Mouse (Mus musculus) forebrain, embryonic 11.5 days (tissue): Measurements from ENCODE around the gene Grik3. TPM values are rescaled to one million over a fixed set of nuclear protein-coding genes. Genes with fewer than 3 reads are reported as not detected.

Source experiments
- ATAC-seq: fragments of 200-750 bp; cut with Nextera tagmentation; replicated peaks from 2 replicates; pipeline ENCODE4 v1.8.0; 2017; ENCODE audit warnings: moderate TSS enrichment; ENCODE audit not compliant: low FRiP score
- DNase-seq: peaks from one replicate; pipeline ENCODE4 v3.0.0-alpha.2; 2017; ENCODE audit warnings: low spot score
- H3K27ac ChIP-seq: fragments of 300-500 bp; sonication (generic); 2 replicates; pipeline ENCODE4 v1.5.1; 2014; ENCODE audit warnings: low read depth, low read length
- H3K27me3 ChIP-seq: fragments of 300-500 bp; sonication (generic); 2 replicates; pipeline ENCODE4 v1.6.1; 2014; ENCODE audit warnings: mild to moderate bottlenecking, low read length, mixed read lengths; ENCODE audit not compliant: control insufficient read depth, insufficient read depth
- H3K36me3 ChIP-seq: fragments of 300-500 bp; sonication (generic); 2 replicates; pipeline ENCODE4 v1.6.1; 2014; ENCODE audit warnings: mild to moderate bottlenecking, low read length, moderate library complexity, mixed read lengths; ENCODE audit not compliant: control insufficient read depth, insufficient read depth
- H3K4me1 ChIP-seq: fragments of 300-500 bp; sonication (generic); replicated peaks from 2 replicates; pipeline ENCODE4 v1.6.1; 2014; ENCODE audit warnings: low read length, mixed read lengths; ENCODE audit not compliant: control insufficient read depth, insufficient read depth
- H3K4me2 ChIP-seq: fragments of 300-500 bp; sonication (generic); 2 replicates; pipeline ENCODE4 v1.6.1; 2014; ENCODE audit warnings: low read depth, mild to moderate bottlenecking, low read length, moderate library complexity, mixed read lengths; ENCODE audit not compliant: severe bottlenecking
- H3K4me3 ChIP-seq: fragments of 300-500 bp; sonication (generic); 2 replicates; pipeline ENCODE4 v1.5.1; 2014; ENCODE audit warnings: low read depth, low read length
- H3K9ac ChIP-seq: fragments of 300-500 bp; sonication (generic); 2 replicates; pipeline ENCODE4 v1.6.1; 2014; ENCODE audit warnings: low read length
- H3K9me3 ChIP-seq: fragments of 300-500 bp; sonication (generic); 2 replicates; pipeline ENCODE4 v1.6.1; 2016; ENCODE audit warnings: low read length, mixed read lengths; ENCODE audit not compliant: control insufficient read depth
- WGBS: fragments of 180-500 bp; shearing (Covaris S2); extraction: QIAGEN DNeasy Blood & Tissue Kit; methylation state at CpG from one replicate; pipeline ENCODE4 v1.1.7; 2014; 5-methylcytosine and 5-hydroxymethylcytosine counted together
- polyA plus RNA-seq: library from polyadenylated mRNA; unstranded; fragments of >200 nt; fragmentation: Nextera tagmentation; extraction: Ambion mirVana; gene quantifications from 2 replicates; pipeline ENCODE4 v1.2.1, GENCODE M21; 2014

Gene Grik3
- polyA plus RNA-seq, 1 experiment from 2014 or later, result 2.0 TPM

DNA sequence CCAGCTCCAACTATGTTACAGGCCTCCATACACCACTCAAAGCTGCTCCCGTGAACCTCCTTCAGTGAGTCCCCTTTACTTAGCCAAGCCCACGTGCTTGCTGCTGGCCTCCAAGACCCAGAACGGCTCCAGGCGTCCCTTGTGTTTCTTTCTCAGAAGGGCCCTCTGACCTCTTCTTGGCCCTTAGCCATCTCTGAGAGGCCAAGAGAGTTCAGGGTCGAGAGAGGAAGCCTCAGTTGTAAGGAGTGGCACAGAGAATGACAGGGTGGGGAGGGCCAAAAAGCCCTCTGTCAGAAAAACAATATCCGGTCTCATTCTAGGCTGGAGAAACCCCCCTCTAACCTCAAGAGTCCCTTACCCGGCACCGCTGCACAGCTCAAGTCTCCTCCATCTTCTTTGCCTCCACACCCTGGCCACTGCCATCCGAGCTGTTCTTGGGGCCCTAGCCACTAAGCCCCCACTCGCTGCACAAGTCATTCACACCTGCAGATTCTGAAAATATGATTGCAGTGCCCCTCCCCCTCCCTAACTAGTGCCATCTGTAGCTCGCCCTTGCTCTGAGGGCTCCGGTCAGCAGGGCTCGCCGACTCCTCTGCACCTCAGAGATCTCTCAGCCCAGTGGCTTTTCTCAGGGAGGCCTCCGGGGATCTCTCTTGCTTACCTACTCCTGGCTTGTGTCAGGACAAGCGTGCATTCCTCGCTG lies 73.7 kb downstream of the Grik3 start:
- H3K9me3 ChIP-seq, result no peaks in the 10 kb centered on the region
- 63% methylated on average over 17 of the region's 17 CpGs for WGBS
- DNase-seq, result no peak
- no peaks in the 10 kb centered on the region for H3K27me3 ChIP-seq
- H3K9ac ChIP-seq, result no peak overlapping the region
- peaks cover 14% of the 10 kb centered on the region; the same call in 1 of the 2 replicates for H3K4me1 ChIP-seq
- ATAC-seq, result no peak
- no peak overlapping the region for H3K4me3 ChIP-seq
- no peak overlapping the region for H3K27ac ChIP-seq
- H3K36me3 ChIP-seq, result no peaks in the 10 kb centered on the region
- no peak overlapping the region for H3K4me2 ChIP-seq

DNA sequence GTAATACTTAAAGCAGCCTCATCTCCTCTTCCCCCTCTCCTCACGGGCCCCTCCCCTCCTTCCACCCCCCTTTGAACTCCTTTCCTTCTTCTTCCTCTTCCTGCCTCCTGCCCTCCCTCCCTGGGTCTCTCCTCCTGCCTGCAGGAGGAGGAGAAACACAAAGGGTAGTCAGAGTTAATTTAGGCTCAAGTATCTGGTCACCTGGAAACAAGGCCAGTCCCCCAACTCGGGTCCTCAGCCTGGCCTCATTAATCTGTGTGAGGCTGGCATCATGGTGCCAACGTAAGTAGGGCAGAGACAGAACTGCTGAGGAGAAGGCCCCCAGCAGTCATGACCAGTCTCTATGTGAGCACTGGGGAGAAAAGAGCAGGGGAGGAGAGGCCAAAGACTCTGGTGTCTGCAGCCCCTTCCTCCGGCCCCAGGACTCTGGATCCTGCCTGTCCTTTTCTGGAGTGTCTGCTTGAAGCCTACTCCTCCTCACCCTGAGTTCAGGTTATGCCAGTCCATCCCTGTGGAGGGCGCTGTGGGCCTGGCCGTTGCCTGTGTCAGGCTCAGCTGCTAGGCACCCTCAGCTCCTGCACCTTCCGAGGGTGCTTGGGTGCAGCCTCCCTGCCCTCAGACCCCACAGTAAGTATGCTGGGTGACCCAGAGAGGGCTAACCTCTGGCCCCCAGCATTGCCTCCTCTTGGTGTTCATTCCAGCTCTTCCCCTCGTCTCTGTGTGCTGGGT lies 75.4 kb downstream of the Grik3 start:
- ATAC-seq, result no peak
- H3K27ac ChIP-seq, result no peak overlapping the region

DNA sequence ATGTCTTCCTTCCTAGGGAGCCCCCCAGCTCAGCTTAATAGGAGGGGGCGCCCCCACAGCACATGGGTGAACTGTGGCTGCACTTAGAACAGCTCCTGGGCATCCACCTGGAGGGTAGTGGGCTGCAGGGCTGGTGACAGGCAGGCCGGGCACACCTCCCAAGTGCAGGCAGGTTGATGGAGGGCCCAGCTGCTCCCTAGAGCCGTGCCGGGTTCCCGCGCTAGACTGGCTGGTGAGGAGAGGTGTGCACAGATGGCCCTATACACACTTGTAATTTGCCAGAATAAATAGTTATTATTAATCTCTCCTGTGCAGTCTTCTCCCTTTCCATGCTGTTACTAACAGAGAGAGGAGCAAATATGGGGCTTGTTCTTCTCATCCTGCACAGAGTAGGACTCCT lies 77.7 kb downstream of the Grik3 start:
- 91% methylated on average over 6 of the region's 6 CpGs for WGBS
- Histone ChIP-seq H3K4me1 (peaks cover 20% of the 10 kb centered on the region), H3K27me3 (no peaks in the 10 kb centered on the region)

More for the DNA sequence above, 75.4 kb downstream of the Grik3 start:
- DNase-seq, result no peak
- Histone ChIP-seq H3K4me1 (peaks cover 11% of the 10 kb centered on the region; the same call in 1 of the 2 replicates), H3K4me3 (no peak overlapping the region), H3K9ac (no peak overlapping the region), H3K36me3 (no peaks in the 10 kb centered on the region), H3K9me3 (no peaks in the 10 kb centered on the region), H3K27me3 (no peaks in the 10 kb centered on the region), H3K4me2 (no peak overlapping the region)
- 52% methylated on average over 8 of the region's 8 CpGs for WGBS

DNA sequence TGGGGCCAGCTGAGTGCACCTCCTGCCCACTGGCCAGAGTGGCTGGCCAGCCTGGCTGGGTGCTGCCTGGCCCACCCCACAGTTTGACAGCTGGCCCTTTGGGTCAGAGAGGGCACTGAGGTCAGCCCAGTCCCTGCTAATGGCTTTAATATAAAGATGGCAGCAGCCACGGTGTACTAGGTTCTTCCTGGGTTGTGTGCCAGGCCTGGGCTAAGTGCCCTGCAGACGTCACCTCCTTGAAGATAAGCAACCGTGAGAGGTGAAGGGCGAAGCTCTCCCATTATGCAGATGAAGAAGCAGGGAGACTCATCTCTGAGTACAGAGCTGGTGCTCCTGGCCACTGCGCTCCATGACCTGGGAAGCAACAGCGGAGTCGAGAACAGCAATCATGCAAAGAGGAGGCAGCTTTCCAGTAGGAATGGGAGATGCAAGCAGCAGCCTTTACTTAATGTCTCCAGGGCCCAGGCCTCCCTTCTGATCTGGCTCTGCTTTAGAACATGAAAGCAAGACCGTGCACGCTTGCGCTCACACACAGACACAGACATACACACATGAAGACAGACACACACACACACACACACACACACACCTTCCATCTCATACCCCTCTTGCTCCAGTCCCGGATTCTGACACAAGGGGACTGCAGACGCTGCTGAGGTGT lies 81.3 kb downstream of the Grik3 start:
- no peak overlapping the region for H3K27ac ChIP-seq
- 33% methylated on average over 12 of the region's 12 CpGs for WGBS
- DNase-seq, result no peak
- no peak overlapping the region for H3K4me3 ChIP-seq
- ATAC-seq, result no peak
- no peak overlapping the region for H3K9ac ChIP-seq
- no peak overlapping the region for H3K4me2 ChIP-seq
- H3K9me3 ChIP-seq, result no peaks in the 10 kb centered on the region
- no peaks in the 10 kb centered on the region for H3K36me3 ChIP-seq
- H3K27me3 ChIP-seq, result peaks cover 2% of the 10 kb centered on the region; the same call in 1 of the 2 replicates
- peaks cover 14% of the 10 kb centered on the region for H3K4me1 ChIP-seq

More for the DNA sequence above, 77.7 kb downstream of the Grik3 start:
- DNase-seq, result no peak
- H3K9me3 ChIP-seq, result no peaks in the 10 kb centered on the region
- H3K36me3 ChIP-seq, result no peaks in the 10 kb centered on the region
- no peak overlapping the region for H3K4me3 ChIP-seq
- no peak overlapping the region for H3K27ac ChIP-seq
- ATAC-seq, result no peak
- H3K9ac ChIP-seq, result no peak overlapping the region
- no peak overlapping the region for H3K4me2 ChIP-seq

DNA sequence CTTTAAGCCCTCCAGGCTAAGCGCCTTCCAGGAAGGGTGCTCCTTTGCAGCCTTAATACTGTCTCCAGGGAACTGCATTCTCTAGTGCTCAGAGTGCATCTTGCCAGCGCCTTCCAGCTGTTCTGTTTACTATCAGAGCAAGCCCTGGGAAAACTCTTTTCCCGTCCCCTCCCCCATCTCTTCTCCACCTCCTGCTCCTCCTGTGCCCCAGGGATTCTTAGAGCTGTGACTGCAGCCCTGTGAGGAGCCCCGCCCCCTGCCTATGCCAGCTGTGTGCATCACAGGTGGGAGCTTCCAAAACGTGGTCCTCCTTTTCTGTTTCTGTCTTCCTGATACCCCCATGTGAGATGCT lies 81.8 kb downstream of the Grik3 start:
- Histone ChIP-seq H3K9ac (no peak overlapping the region), H3K36me3 (no peaks in the 10 kb centered on the region), H3K4me2 (no peak overlapping the region), H3K4me3 (no peak overlapping the region), H3K27ac (no peak overlapping the region), H3K27me3 (peaks cover 2% of the 10 kb centered on the region; the same call in 1 of the 2 replicates), H3K9me3 (no peaks in the 10 kb centered on the region), H3K4me1 (peaks cover 14% of the 10 kb centered on the region)
- ATAC-seq (peak; percentile 42; the same call in 1 of the 2 replicates), DNase-seq (no peak)
- 3% methylated on average over 5 of the region's 5 CpGs for WGBS

DNA sequence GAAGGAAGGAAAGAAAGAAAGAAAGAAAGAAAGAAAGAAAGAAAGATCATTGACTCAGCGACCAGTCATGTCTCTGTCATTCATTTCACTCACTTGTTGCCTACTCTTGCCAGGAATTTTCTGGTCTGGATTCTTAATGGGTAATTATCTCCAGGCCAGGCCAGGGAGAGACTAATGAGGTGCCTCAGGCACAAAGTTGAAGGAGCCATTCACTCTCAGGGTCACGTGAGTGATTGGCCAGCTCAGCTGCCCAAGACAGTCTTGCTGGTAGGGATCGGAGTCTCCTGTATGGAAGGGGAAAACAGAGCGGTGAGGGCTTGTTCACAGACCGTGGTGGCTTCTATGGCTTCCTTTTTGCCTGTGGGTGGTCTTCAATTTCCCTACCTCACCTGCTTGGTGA lies 82.5 kb downstream of the Grik3 start:
- H3K36me3 ChIP-seq, result no peaks in the 10 kb centered on the region
- H3K4me3 ChIP-seq, result no peak overlapping the region
- H3K27me3 ChIP-seq, result peaks cover 2% of the 10 kb centered on the region; the same call in 1 of the 2 replicates
- ATAC-seq (peak; percentile 65; the same call in 1 of the 2 replicates), DNase-seq (peak; percentile 65)
- no peak overlapping the region for H3K9ac ChIP-seq
- peaks cover 14% of the 10 kb centered on the region for H3K4me1 ChIP-seq
- H3K27ac ChIP-seq, result no peak overlapping the region
- H3K9me3 ChIP-seq, result no peaks in the 10 kb centered on the region
- H3K4me2 ChIP-seq, result no peak overlapping the region
- 10% methylated on average over 5 of the region's 5 CpGs for WGBS

DNA sequence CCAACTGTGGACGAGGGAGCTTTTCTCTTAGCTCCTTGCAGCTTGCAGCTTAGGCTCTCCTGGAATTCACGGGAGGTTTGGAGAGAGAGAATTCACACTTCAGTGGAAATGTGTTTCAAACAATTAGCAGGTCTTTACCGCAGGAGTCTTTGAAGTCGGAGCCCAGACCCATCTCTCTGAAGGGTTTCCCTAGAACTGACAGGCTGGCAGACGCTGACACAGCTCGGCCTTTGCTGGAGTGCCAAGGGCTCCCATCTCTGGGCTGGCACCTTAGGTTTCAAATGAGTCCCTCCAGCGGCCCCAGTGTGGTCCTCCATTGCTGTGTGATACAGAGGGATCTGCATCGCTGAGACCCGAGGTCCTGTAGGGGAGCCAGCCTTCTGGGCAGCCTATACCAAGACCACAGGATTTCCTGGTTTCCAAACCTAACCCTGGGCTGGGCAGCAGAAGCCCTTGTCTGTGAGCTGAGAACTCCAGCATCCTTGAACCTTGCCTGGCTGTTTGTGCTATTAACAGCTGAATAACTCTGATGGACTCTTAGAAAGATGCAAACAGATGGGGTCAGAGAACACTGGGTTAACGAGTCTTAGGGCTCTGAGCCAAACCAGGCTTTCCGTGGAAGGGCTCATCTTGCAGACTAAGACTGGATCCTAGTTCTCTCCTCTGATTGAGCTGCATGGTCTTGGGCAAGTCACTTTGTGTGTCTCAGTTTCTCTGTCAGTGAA lies 83.6 kb downstream of the Grik3 start:
- WGBS, result 19% methylated on average over 11 of the region's 11 CpGs
- DNase-seq (no peak), ATAC-seq (no peak)
- no peaks in the 10 kb centered on the region for H3K9me3 ChIP-seq
- no peaks in the 10 kb centered on the region for H3K36me3 ChIP-seq
- H3K4me1 ChIP-seq, result peaks cover 14% of the 10 kb centered on the region
- H3K27ac ChIP-seq, result no peak overlapping the region
- no peak overlapping the region for H3K9ac ChIP-seq
- H3K4me3 ChIP-seq, result no peak overlapping the region
- H3K4me2 ChIP-seq, result no peak overlapping the region
- H3K27me3 ChIP-seq, result peaks cover 2% of the 10 kb centered on the region; the same call in 1 of the 2 replicates

DNA sequence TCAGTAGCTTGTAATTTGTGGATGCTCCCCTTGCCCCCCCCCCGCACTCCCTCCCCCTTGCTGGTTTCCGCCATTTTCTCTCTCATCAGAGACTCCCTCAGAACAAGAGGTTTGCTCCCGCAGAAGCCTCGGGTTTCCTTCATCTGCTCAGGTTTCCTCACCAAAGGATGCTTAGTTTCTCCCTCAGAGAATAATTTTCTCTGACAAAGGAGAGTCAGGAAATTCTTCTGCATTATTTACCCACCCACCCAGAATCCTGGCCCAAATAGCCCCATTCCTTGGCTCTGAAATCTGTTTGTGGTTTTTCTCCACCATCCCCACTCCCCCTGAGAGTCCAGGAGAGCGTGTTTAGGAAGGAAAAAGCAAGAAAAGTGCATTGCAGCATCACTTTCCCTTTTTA lies 89.8 kb downstream of the Grik3 start:
- DNase-seq (no peak), ATAC-seq (no peak)
- Histone ChIP-seq H3K27me3 (no peaks in the 10 kb centered on the region), H3K9me3 (no peaks in the 10 kb centered on the region), H3K4me2 (no peak overlapping the region), H3K4me1 (no peaks in the 10 kb centered on the region), H3K27ac (no peak overlapping the region), H3K4me3 (no peak overlapping the region), H3K9ac (no peak overlapping the region), H3K36me3 (no peaks in the 10 kb centered on the region)
- 42% methylated on average over 5 of the region's 5 CpGs for WGBS
